Mouse (Mus musculus) megakaryocyte progenitor cell, adult 5-6 weeks (primary cell): Measurements from ENCODE around the gene Cd2bp2. TPM values are rescaled to one million over a fixed set of nuclear protein-coding genes. Genes with fewer than 3 reads are reported as not detected.

ENCODE experiments used
- ATAC-seq: replicated peaks from 2 replicates; pipeline ENCODE4 v1.8.0; 2016; ENCODE audit warnings: mild to moderate bottlenecking, moderate TSS enrichment, inconsistent platforms; ENCODE audit not compliant: poor library complexity
- total RNA-seq, 2 experiments: library from RNA; stranded (forward) in 1 of 2; stranded (reverse) in 1 of 2; fragments of 157-497, 149-512 nt in 1 of 2; fragments of 200-1000 nt in 1 of 2; gene quantifications; 2 replicates each; pipeline versions ENCODE4 v1.2.3 to v1.2.4; 2015 to 2017

Gene Cd2bp2
- total RNA-seq (2015) (16.8 and 17.4 TPM in 2 replicates), total RNA-seq (2017) (56.0 and 65.7 TPM in 2 replicates)

- peak; percentile 95 for ATAC-seq
These were observed at the start of gene Cd2bp2 for GRCm38 (mm10) chr7:127195544-127196295. Gene Cd2bp2, minus strand, starts transcription at chr7:127196050.

- no peak; the same call in none of the 2 replicates for ATAC-seq
These were observed 49.0 kb upstream of the Cd2bp2 start for GRCm38 (mm10) chr7:127244658-127245510.

GRCm38 (mm10) chr7:127243870-127244657 lies 48.2 kb upstream of the Cd2bp2 start, which contains the start of gene Zfp771:
Gene Zfp771, plus strand, starts transcription at chr7:127244274.
- ATAC-seq, result peak; percentile 92

- ATAC-seq, result 0 out of 2 replicates have a peak, but pooled peaks have one; percentile 8
These were observed 47.6 kb upstream of the Cd2bp2 start for GRCm38 (mm10) chr7:127243361-127243867.

- no peak for ATAC-seq
These were observed 38.9 kb upstream of the Cd2bp2 start for GRCm38 (mm10) chr7:127234777-127235176.

- ATAC-seq, result no peak
These were observed 37.9 kb upstream of the Cd2bp2 start for GRCm38 (mm10) chr7:127233765-127234164.

GRCm38 (mm10) chr7:127233368-127233749 lies 37.5 kb upstream of the Cd2bp2 start:
- peak; percentile 12; the same call in 1 of the 2 replicates for ATAC-seq

- peak; percentile 68 for ATAC-seq
These were observed 36.9 kb upstream of the Cd2bp2 start, which contains the start of the genes Zfp553 and Sept1 for GRCm38 (mm10) chr7:127232622-127233367. Gene Zfp553, plus strand, starts transcription at chr7:127233061. Gene Sept1, minus strand, starts transcription at chr7:127233130.

GRCm38 (mm10) chr7:127231826-127232621 lies 36.2 kb upstream of the Cd2bp2 start:
- no peak for ATAC-seq

GRCm38 (mm10) chr7:127231376-127231775 lies 35.5 kb upstream of the Cd2bp2 start:
- no peak for ATAC-seq

GRCm38 (mm10) chr7:127228615-127229303 lies 32.9 kb upstream of the Cd2bp2 start:
- peak; percentile 81 for ATAC-seq

- ATAC-seq, result peak; percentile 72
These were observed 29.5 kb upstream of the Cd2bp2 start for GRCm38 (mm10) chr7:127225147-127225995.

- no peak for ATAC-seq
These were observed 28.8 kb upstream of the Cd2bp2 start for GRCm38 (mm10) chr7:127224616-127225015.

- no peak for ATAC-seq
These were observed 27.9 kb upstream of the Cd2bp2 start for GRCm38 (mm10) chr7:127223515-127224478.

- ATAC-seq, result no peak
These were observed 27.3 kb upstream of the Cd2bp2 start for GRCm38 (mm10) chr7:127223106-127223505.

- ATAC-seq, result no peak
These were observed 24.6 kb upstream of the Cd2bp2 start for GRCm38 (mm10) chr7:127220440-127220839.
